ENCODE assay signal across 9 mouse cellular contexts in genomic region chr12:51001722-51002592, GRCm38 (mm10).
DNase-seq lines count a peak whose midpoint lies in the region; ATAC-seq lines count a peak whose summit lies in the region.
"Had no signal": no experiment of that assay in that cellular context is flagged by ENCODE, and none has a peak within 500 bp of the region (broad histone marks: within the 10 kb centered on the region; RNA-seq: fewer than 3 reads in every experiment).

No protein-coding gene starts in this region.

- no peaks in the 10 kb centered on the region for H3K36me3 ChIP-seq in lung, embryonic 16.5 days (ENCODE audit: control insufficient read depth, insufficient read depth, low read length)
- H3K36me3 ChIP-seq in neural tube, embryonic 15.5 days: no peaks in the 10 kb centered on the region
- H3K36me3 ChIP-seq in liver, embryonic 12.5 days: no peaks in the 10 kb centered on the region

- ATAC-seq in lung, embryonic 16.5 days (ENCODE audit: low read depth): peak; percentile 53; the same call in 1 of the 2 replicates
- peak; percentile 56 for ATAC-seq in neural tube, embryonic 15.5 days (ENCODE audit: low FRiP score)
- no peak for ATAC-seq in liver, embryonic 12.5 days

- no peaks in the 10 kb centered on the region for H3K27me3 ChIP-seq in lung, embryonic 16.5 days (ENCODE audit: control insufficient read depth, insufficient read depth, low read depth, low read length)
- 0 out of 2 replicates have a peak, but pooled peaks cover 3% of the 10 kb centered on the region for H3K27me3 ChIP-seq in neural tube, embryonic 15.5 days (replicated peaks)
- H3K27me3 ChIP-seq in liver, embryonic 12.5 days (replicated peaks): no peaks in the 10 kb centered on the region

- no peaks in the 10 kb centered on the region for H3K9me3 ChIP-seq in lung, embryonic 16.5 days (ENCODE audit: control insufficient read depth, low read length)
- no peaks in the 10 kb centered on the region for H3K9me3 ChIP-seq in neural tube, embryonic 15.5 days (replicated peaks)
- H3K9me3 ChIP-seq in liver, embryonic 12.5 days (replicated peaks): no peaks in the 10 kb centered on the region

- no peaks in the 10 kb centered on the region for H3K4me1 ChIP-seq in lung, embryonic 16.5 days (replicated peaks; ENCODE audit: control insufficient read depth, insufficient read depth, low read length)
- H3K4me1 ChIP-seq in neural tube, embryonic 15.5 days: peaks cover 40% of the 10 kb centered on the region
- H3K4me1 ChIP-seq in liver, embryonic 12.5 days: no peaks in the 10 kb centered on the region

- WGBS in lung, embryonic 16.5 days: 30% methylated on average over 12 of the region's 12 CpGs
- WGBS in neural tube, embryonic 15.5 days: 4% methylated on average over 12 of the region's 12 CpGs
- WGBS in liver, embryonic 12.5 days (ENCODE audit: insufficient replicate concordance): 40% methylated on average over 12 of the region's 12 CpGs

- H3K4me3 ChIP-seq in lung, embryonic 16.5 days (ENCODE audit: low read length): no peak overlapping the region
- no peak overlapping the region for H3K4me3 ChIP-seq in neural tube, embryonic 15.5 days (replicated peaks)
- H3K4me3 ChIP-seq in liver, embryonic 12.5 days: no peak overlapping the region

- no peak overlapping the region for H3K9ac ChIP-seq in lung, embryonic 16.5 days (ENCODE audit: low read length)
- no peak overlapping the region for H3K9ac ChIP-seq in neural tube, embryonic 15.5 days (replicated peaks)
- H3K9ac ChIP-seq in liver, embryonic 12.5 days: no peak overlapping the region

- DNase-seq in cerebellum, postnatal 10 days: peak; percentile 44 to 52
- no peak for DNase-seq in cerebellum, adult 11-12 months
- no peak for DNase-seq in lung, postnatal 25 days (ENCODE audit: low spot score)
- DNase-seq in layer of hippocampus, adult 9-11 months: peak; percentile 56
- DNase-seq in urinary bladder, postnatal 14 days (ENCODE audit: low spot score): no peak
- DNase-seq: thymus, adult 2 months had no signal

- no peak overlapping the region for H3K27ac ChIP-seq in lung, embryonic 16.5 days (ENCODE audit: low read length)
- H3K27ac ChIP-seq in neural tube, embryonic 15.5 days (replicated peaks): peak overlapping the region; percentile 67
- H3K27ac ChIP-seq in liver, embryonic 12.5 days: no peak overlapping the region

- no peak overlapping the region for H3K4me2 ChIP-seq in lung, embryonic 16.5 days (ENCODE audit: low read depth, low read length)
- peak overlapping the region; percentile 38 for H3K4me2 ChIP-seq in neural tube, embryonic 15.5 days
- no peak overlapping the region for H3K4me2 ChIP-seq in liver, embryonic 12.5 days

Comparison
In these comparisons a context has a peak if more than half of its experiments do, and no peak if none do; other contexts are left out.
1. DNase-seq: peak in cerebellum, postnatal 10 days (2 of 2) and layer of hippocampus, adult 9-11 months (single experiment); none in cerebellum, adult 11-12 months (single experiment), lung, postnatal 25 days (single experiment) and urinary bladder, postnatal 14 days (single experiment).